Mouse (Mus musculus): ENCODE results near the gene Fos. TPM values are rescaled to one million over a fixed set of nuclear protein-coding genes. Genes with fewer than 3 reads are reported as not detected.

Gene Fos
- polyA plus RNA-seq, 1 experiment from 2014 or later: 1.5 TPM

DNA sequence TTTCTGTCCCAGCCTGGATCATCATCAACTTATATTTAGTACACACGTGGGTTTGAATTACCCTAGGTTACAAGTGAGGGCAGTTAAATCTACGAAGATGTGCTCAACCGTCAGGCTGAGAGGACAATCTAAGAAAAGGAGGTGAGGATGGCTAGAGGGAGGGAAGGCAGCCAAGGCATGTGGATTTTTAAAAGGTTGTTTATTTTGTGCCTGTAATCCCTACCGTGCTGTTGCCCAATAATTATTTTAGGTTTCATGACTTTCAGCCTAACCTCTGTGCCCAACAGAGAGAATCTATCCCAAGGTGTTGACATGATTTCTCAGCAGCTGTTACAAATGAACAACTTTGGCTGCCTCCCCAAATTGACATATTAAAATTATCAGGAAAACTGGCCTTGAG is 26.2 kb upstream of the Fos start:
- Histone ChIP-seq H3K27me3 (ENCODE audit: insufficient read depth, poor library complexity, severe bottlenecking) (no peaks in the 10 kb centered on the region), H3K36me3 (no peaks in the 10 kb centered on the region), H3K9me3 (no peaks in the 10 kb centered on the region), H3K27ac (no peak overlapping the region), H3K4me3 (no peak overlapping the region), H3K4me1 (replicated peaks) (peaks cover 23% of the 10 kb centered on the region)
- WGBS: 80% methylated on average over 4 of the region's 4 CpGs
- no peak for DNase-seq (ENCODE audit: low spot score)

GRCm38 (mm10) chr12:85449478-85449877 is 24.2 kb upstream of the Fos start:
- no peaks in the 10 kb centered on the region for H3K36me3 ChIP-seq
- no peak overlapping the region for H3K4me3 ChIP-seq
- no peak for DNase-seq (ENCODE audit: low spot score)
- H3K27ac ChIP-seq: no peak overlapping the region
- H3K4me1 ChIP-seq (replicated peaks): peaks cover 30% of the 10 kb centered on the region
- H3K27me3 ChIP-seq (ENCODE audit: insufficient read depth, poor library complexity, severe bottlenecking): no peaks in the 10 kb centered on the region
- no peaks in the 10 kb centered on the region for H3K9me3 ChIP-seq
- 91% methylated on average over 1 of the region's 1 CpGs for WGBS

- 43% methylated on average over 22 of the region's 22 CpGs for WGBS
- no peaks in the 10 kb centered on the region for H3K9me3 ChIP-seq
- peak; percentile 33 for DNase-seq (ENCODE audit: low spot score)
- no peaks in the 10 kb centered on the region for H3K36me3 ChIP-seq
- H3K27me3 ChIP-seq (ENCODE audit: insufficient read depth, poor library complexity, severe bottlenecking): no peaks in the 10 kb centered on the region
- 0 out of 2 replicates have a peak overlapping the region, but pooled peaks have one; percentile 7 for H3K4me3 ChIP-seq
- H3K27ac ChIP-seq: peak overlapping the region; percentile 74
- H3K4me1 ChIP-seq (replicated peaks): peaks cover 38% of the 10 kb centered on the region
Observed at GRCm38 (mm10) chr12:85451693-85452491, 21.8 kb upstream of the Fos start.

GRCm38 (mm10) chr12:85455065-85456058 is 18.3 kb upstream of the Fos start:
- WGBS: 2% methylated on average over 44 of the region's 44 CpGs
- peak; percentile 99 for DNase-seq (ENCODE audit: low spot score)
- H3K9me3 ChIP-seq: no peaks in the 10 kb centered on the region
- H3K36me3 ChIP-seq: no peaks in the 10 kb centered on the region
- H3K27me3 ChIP-seq (ENCODE audit: insufficient read depth, poor library complexity, severe bottlenecking): no peaks in the 10 kb centered on the region
- H3K4me3 ChIP-seq: peak overlapping the region; percentile 56
- H3K4me1 ChIP-seq (replicated peaks): peaks cover 45% of the 10 kb centered on the region
- H3K27ac ChIP-seq: peak overlapping the region; percentile 92

DNA sequence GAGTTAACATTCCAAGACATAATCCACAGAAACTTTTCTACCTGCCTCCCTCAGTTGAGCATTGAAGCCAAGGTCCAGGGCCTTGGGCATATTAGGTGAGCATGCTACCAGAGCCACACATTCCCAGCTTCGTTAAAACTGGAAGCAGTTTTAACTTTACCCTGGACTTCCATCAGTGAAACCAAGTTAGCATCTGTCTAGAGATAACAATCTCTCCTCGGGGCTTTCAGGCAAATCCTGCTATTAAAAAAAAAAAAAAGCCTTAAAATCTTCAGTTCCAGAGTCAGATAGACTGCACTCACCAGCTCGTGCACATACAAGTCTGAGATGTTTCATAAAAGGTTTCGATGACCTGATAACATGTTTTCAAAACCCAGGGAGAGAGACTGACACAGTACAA is 17.4 kb upstream of the Fos start:
- Histone ChIP-seq H3K27ac (no peak overlapping the region; the same call in 1 of the 2 replicates), H3K27me3 (ENCODE audit: insufficient read depth, poor library complexity, severe bottlenecking) (no peaks in the 10 kb centered on the region), H3K4me3 (no peak overlapping the region), H3K9me3 (no peaks in the 10 kb centered on the region), H3K4me1 (replicated peaks) (peaks cover 45% of the 10 kb centered on the region), H3K36me3 (no peaks in the 10 kb centered on the region)
- WGBS: 74% methylated on average over 4 of the region's 4 CpGs
- no peak for DNase-seq (ENCODE audit: low spot score)

GRCm38 (mm10) chr12:85456966-85457505 is 16.7 kb upstream of the Fos start:
- Histone ChIP-seq H3K36me3 (no peaks in the 10 kb centered on the region), H3K27me3 (ENCODE audit: insufficient read depth, poor library complexity, severe bottlenecking) (no peaks in the 10 kb centered on the region), H3K4me3 (no peak overlapping the region), H3K27ac (no peak overlapping the region), H3K4me1 (replicated peaks) (peaks cover 47% of the 10 kb centered on the region), H3K9me3 (no peaks in the 10 kb centered on the region)
- WGBS: 82% methylated on average over 13 of the region's 13 CpGs
- DNase-seq (ENCODE audit: low spot score): no peak

- WGBS: 75% methylated on average over 4 of the region's 4 CpGs
- Histone ChIP-seq H3K4me1 (replicated peaks) (peaks cover 40% of the 10 kb centered on the region), H3K27ac (no peak overlapping the region), H3K9me3 (no peaks in the 10 kb centered on the region), H3K36me3 (no peaks in the 10 kb centered on the region), H3K27me3 (ENCODE audit: insufficient read depth, poor library complexity, severe bottlenecking) (no peaks in the 10 kb centered on the region), H3K4me3 (no peak overlapping the region)
- DNase-seq (ENCODE audit: low spot score): no peak
Observed at GRCm38 (mm10) chr12:85459820-85460219, 13.9 kb upstream of the Fos start.

DNA sequence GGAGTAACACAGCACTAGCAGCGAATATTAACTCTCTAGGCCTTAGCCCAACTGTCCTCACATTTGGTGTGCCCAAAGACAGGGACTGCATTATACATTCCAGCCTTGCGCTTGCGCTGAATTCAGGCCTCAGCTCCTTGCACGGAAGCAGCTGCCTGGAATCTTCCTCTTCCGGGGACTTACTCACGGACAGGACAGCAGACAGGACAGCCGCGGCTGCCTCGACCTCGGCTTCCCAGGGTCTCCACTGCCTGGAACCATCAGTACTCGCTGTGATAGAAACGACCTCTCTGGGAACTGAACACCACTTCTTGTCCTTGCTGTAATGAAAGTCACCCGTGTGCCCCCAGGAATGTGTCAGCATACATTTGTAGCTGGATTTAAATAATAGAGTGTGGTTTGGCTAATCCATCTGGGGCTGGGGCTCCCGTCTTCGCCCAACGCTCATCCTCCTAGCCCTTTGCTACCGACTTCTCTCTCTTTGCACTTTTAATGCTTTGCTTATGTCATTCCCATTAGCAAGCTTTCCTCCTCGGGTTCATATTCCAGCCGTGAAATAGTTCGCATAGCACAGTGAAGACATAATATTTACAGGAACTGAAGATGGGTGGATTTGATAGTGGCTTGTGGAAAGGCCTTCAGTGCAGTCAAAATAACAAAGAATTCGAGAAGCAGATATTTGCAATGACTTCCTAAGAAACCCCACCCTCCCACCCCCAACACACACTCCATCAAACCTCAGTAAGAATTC is 11.6 kb upstream of the Fos start:
- DNase-seq (ENCODE audit: low spot score): no peak
- WGBS: 61% methylated on average over 21 of the region's 21 CpGs
- H3K4me1 ChIP-seq (replicated peaks): peaks cover 27% of the 10 kb centered on the region
- H3K9me3 ChIP-seq: no peaks in the 10 kb centered on the region
- H3K4me3 ChIP-seq: no peak overlapping the region
- H3K27ac ChIP-seq: peak overlapping the region; percentile 5
- H3K36me3 ChIP-seq: no peaks in the 10 kb centered on the region
- H3K27me3 ChIP-seq (ENCODE audit: insufficient read depth, poor library complexity, severe bottlenecking): no peaks in the 10 kb centered on the region

- WGBS: 59% methylated on average over 7 of the region's 7 CpGs
Observed at GRCm38 (mm10) chr12:85462802-85463201, 10.9 kb upstream of the Fos start.

DNA sequence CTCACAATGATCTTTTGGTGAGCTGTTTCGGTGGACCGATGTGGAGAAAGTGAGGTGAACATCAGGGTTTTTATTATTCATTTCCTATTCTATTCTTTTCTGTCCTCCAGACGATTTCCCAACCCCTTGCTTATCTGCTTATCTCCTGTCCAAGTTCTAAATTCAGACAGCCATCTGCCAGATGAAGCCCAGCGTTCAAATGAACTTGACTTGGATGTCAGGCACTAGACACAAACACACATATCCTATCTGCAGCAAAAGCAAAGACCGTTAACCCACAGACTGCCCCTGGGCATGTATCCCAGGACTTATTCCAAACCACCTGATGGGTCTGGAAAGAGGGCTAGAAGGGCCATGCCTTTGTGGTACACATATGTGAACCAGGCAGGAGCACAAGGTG is 9.3 kb upstream of the Fos start:
- H3K4me1 ChIP-seq (replicated peaks): peaks cover 19% of the 10 kb centered on the region
- 87% methylated on average over 5 of the region's 5 CpGs for WGBS
- H3K36me3 ChIP-seq: no peaks in the 10 kb centered on the region
- H3K27me3 ChIP-seq (ENCODE audit: insufficient read depth, poor library complexity, severe bottlenecking): peaks cover 8% of the 10 kb centered on the region; the same call in 1 of the 2 replicates
- no peak for DNase-seq (ENCODE audit: low spot score)
- no peak overlapping the region for H3K4me3 ChIP-seq
- H3K27ac ChIP-seq: no peak overlapping the region
- H3K9me3 ChIP-seq: no peaks in the 10 kb centered on the region

More at GRCm38 (mm10) chr12:85462802-85463201, 10.9 kb upstream of the Fos start:
- no peaks in the 10 kb centered on the region for H3K36me3 ChIP-seq
- H3K4me3 ChIP-seq: no peak overlapping the region
- H3K9me3 ChIP-seq: no peaks in the 10 kb centered on the region
- peaks cover 22% of the 10 kb centered on the region for H3K4me1 ChIP-seq (replicated peaks)
- no peak for DNase-seq (ENCODE audit: low spot score)
- H3K27ac ChIP-seq: no peak overlapping the region
- peaks cover 2% of the 10 kb centered on the region; the same call in 1 of the 2 replicates for H3K27me3 ChIP-seq (ENCODE audit: insufficient read depth, poor library complexity, severe bottlenecking)

DNA sequence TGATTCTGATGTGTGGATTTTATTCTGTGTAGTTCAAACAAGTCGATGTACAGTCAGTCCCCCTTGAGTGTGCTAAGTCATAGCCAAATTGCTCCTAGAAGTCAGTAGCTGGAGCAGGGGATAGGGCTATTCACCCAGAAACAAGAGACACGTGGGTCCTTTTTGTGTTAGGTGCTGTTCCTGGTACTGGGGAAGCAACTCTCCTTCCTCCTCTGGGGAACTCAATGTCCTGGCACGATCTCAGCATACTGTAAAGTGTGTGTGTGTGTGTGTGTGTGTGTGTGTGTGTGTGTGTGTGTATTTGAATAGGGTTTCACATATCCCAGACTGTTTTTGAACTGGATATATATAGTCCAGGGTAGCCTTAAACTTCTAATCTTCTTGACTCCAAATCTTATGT is 8.8 kb upstream of the Fos start:
- peaks cover 19% of the 10 kb centered on the region for H3K4me1 ChIP-seq (replicated peaks)
- no peak overlapping the region for H3K4me3 ChIP-seq
- H3K36me3 ChIP-seq: no peaks in the 10 kb centered on the region
- peaks cover 8% of the 10 kb centered on the region; the same call in 1 of the 2 replicates for H3K27me3 ChIP-seq (ENCODE audit: insufficient read depth, poor library complexity, severe bottlenecking)
- H3K27ac ChIP-seq: no peak overlapping the region
- 68% methylated on average over 3 of the region's 3 CpGs for WGBS
- no peaks in the 10 kb centered on the region for H3K9me3 ChIP-seq
- no peak for DNase-seq (ENCODE audit: low spot score)

GRCm38 (mm10) chr12:85467854-85468253 is 5.8 kb upstream of the Fos start:
- Histone ChIP-seq H3K4me1 (replicated peaks) (peaks cover 20% of the 10 kb centered on the region), H3K27ac (no peak overlapping the region), H3K27me3 (ENCODE audit: insufficient read depth, poor library complexity, severe bottlenecking) (peaks cover 21% of the 10 kb centered on the region), H3K4me3 (no peak overlapping the region), H3K36me3 (no peaks in the 10 kb centered on the region), H3K9me3 (no peaks in the 10 kb centered on the region)
- 82% methylated on average over 14 of the region's 14 CpGs for WGBS
- no peak for DNase-seq (ENCODE audit: low spot score)
